Mouse (Mus musculus): ENCODE measurements around the gene Etfrf1. TPM values are rescaled to one million over a fixed set of nuclear protein-coding genes. Genes with fewer than 3 reads are reported as not detected.
A peak's percentile ranks its signal among the peaks of the same experiment; 100 is the strongest.

Gene Etfrf1
- polyA plus RNA-seq, 2 experiments, result 20.1 to 29.5 TPM

- 58% methylated on average over 13 of the region's 13 CpGs for WGBS
- 0 out of 2 replicates have a peak, but pooled peaks have one; percentile 28 for ATAC-seq (ENCODE audit: low FRiP score, low read depth)
- Histone ChIP-seq H3K36me3 (ENCODE audit: control insufficient read depth, insufficient read depth, low read length) (no peaks in the 10 kb centered on the region), H3K27me3 (ENCODE audit: control insufficient read depth, insufficient read depth, low read length) (no peaks in the 10 kb centered on the region), H3K9me3 (ENCODE audit: control insufficient read depth, low read length) (no peaks in the 10 kb centered on the region), H3K27ac (replicated peaks; ENCODE audit: low read depth, low read length) (no peak overlapping the region), H3K9ac (ENCODE audit: low read depth, low read length, severe bottlenecking) (no peak overlapping the region), H3K4me3 (replicated peaks; ENCODE audit: low read length) (no peak overlapping the region), H3K4me2 (replicated peaks; ENCODE audit: low read depth, low read length, severe bottlenecking) (no peak overlapping the region), H3K4me1 (ENCODE audit: control insufficient read depth, insufficient read depth, low read length) (peaks cover 17% of the 10 kb centered on the region)
- no peak for TF ChIP-seq POLR2A (IDR thresholded peaks at IDR 0.05; ENCODE audit: borderline replicate concordance, extremely low read depth, insufficient read depth, insufficient read length)
- no peak for DNase-seq (ENCODE audit: low spot score)
Measured at GRCm38 (mm10) chr6:145255952-145256700, 45.2 kb downstream of the Etfrf1 start.

GRCm38 (mm10) chr6:145256701-145257073, 45.8 kb downstream of the Etfrf1 start:
- no peak overlapping the region for H3K4me3 ChIP-seq (replicated peaks; ENCODE audit: low read length)
- DNase-seq (ENCODE audit: low spot score) (no peak), ATAC-seq (ENCODE audit: low FRiP score, low read depth) (no peak)
- H3K4me2 ChIP-seq (replicated peaks; ENCODE audit: low read depth, low read length, severe bottlenecking), result no peak overlapping the region
- no peaks in the 10 kb centered on the region for H3K27me3 ChIP-seq (ENCODE audit: control insufficient read depth, insufficient read depth, low read length)
- 20% methylated on average over 2 of the region's 2 CpGs for WGBS
- H3K4me1 ChIP-seq (ENCODE audit: control insufficient read depth, insufficient read depth, low read length), result peaks cover 17% of the 10 kb centered on the region
- no peak overlapping the region for H3K9ac ChIP-seq (ENCODE audit: low read depth, low read length, severe bottlenecking)
- H3K36me3 ChIP-seq (ENCODE audit: control insufficient read depth, insufficient read depth, low read length), result no peaks in the 10 kb centered on the region
- no peaks in the 10 kb centered on the region for H3K9me3 ChIP-seq (ENCODE audit: control insufficient read depth, low read length)
- no peak overlapping the region for H3K27ac ChIP-seq (replicated peaks; ENCODE audit: low read depth, low read length)
- no peak for TF ChIP-seq POLR2A (IDR thresholded peaks at IDR 0.05; ENCODE audit: borderline replicate concordance, extremely low read depth, insufficient read depth, insufficient read length)

GRCm38 (mm10) chr6:145262314-145262713, 51.4 kb downstream of the Etfrf1 start:
- Histone ChIP-seq H3K27ac (replicated peaks; ENCODE audit: low read depth, low read length) (no peak overlapping the region), H3K36me3 (ENCODE audit: control insufficient read depth, insufficient read depth, low read length) (no peaks in the 10 kb centered on the region), H3K9me3 (ENCODE audit: control insufficient read depth, low read length) (no peaks in the 10 kb centered on the region), H3K4me2 (replicated peaks; ENCODE audit: low read depth, low read length, severe bottlenecking) (no peak overlapping the region), H3K4me3 (replicated peaks; ENCODE audit: low read length) (no peak overlapping the region), H3K4me1 (ENCODE audit: control insufficient read depth, insufficient read depth, low read length) (peaks cover 4% of the 10 kb centered on the region; the same call in 1 of the 2 replicates), H3K9ac (ENCODE audit: low read depth, low read length, severe bottlenecking) (no peak overlapping the region), H3K27me3 (ENCODE audit: control insufficient read depth, insufficient read depth, low read length) (no peaks in the 10 kb centered on the region)
- ATAC-seq (ENCODE audit: low FRiP score, low read depth) (no peak), DNase-seq (ENCODE audit: low spot score) (no peak)
- TF ChIP-seq POLR2A (IDR thresholded peaks at IDR 0.05; ENCODE audit: borderline replicate concordance, extremely low read depth, insufficient read depth, insufficient read length), result no peak
- WGBS, result 90% methylated on average over 7 of the region's 7 CpGs

Other genes starting within 250 kb of the Etfrf1 start
- gene Bcat1, start 134.9 kb upstream of the Etfrf1 start, polyA plus RNA-seq (2012; rRNA removed), result 10.9 and 11.6 TPM in 2 replicates
- 30.4 and 34.0 TPM in 2 replicates for gene Bcat1, start 134.9 kb upstream of the Etfrf1 start, polyA plus RNA-seq (2014; fragmentation: Nextera tagmentation; extraction: Ambion mirVana)
- gene Lrmp, start 95.5 kb upstream of the Etfrf1 start, polyA plus RNA-seq (2012; rRNA removed), result 5.5 TPM in 2 replicates
- 4.3 and 5.5 TPM in 2 replicates for gene Lrmp, start 95.5 kb upstream of the Etfrf1 start, polyA plus RNA-seq (2014; fragmentation: Nextera tagmentation; extraction: Ambion mirVana)
- 0.93 and 1.00 TPM in 2 replicates for gene Casc1, start 129 bp upstream of the Etfrf1 start, polyA plus RNA-seq (2012; rRNA removed)
- gene Casc1, start 129 bp upstream of the Etfrf1 start, polyA plus RNA-seq (2014; fragmentation: Nextera tagmentation; extraction: Ambion mirVana), result 0.29 and 0.41 TPM in 2 replicates
- gene Kras, start 39.1 kb downstream of the Etfrf1 start, polyA plus RNA-seq (2012; rRNA removed), result 33.3 and 35.1 TPM in 2 replicates
- gene Kras, start 39.1 kb downstream of the Etfrf1 start, polyA plus RNA-seq (2014; fragmentation: Nextera tagmentation; extraction: Ambion mirVana), result 67.8 and 74.1 TPM in 2 replicates